Mouse (Mus musculus) brain, embryonic 18.5 days (tissue): Measurements from ENCODE around the gene Gm8947.
"Not testable (repeated sequence)": the region's sequence is repeated elsewhere in the genome, so short reads cannot be mapped to it uniquely, and the experiment has no call there.

Experiments used
- DNase-seq: peaks from one replicate; pipeline ENCODE4 v3.0.0-alpha.2; 2012; ENCODE audit warnings: low read depth, low spot score

Gm8947 gene

DNA sequence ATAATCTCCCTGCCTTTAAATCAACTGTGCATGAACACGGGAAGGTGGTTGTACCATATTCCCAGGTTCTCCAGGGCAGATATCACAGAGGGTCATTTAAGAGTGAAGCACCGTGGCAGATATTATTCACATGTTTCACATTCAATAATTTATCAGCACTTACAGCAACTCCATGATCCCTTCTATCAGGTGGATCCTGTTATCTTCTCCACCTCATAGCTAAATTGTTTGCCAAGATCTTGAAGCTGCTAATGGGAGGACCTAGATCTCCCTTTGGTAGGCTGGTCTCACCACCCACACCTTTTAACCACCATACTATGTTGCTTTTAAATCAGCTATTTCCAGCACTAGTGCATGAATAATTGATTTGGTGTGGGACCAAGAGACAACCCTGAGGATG lies 12.0 kb upstream of the Gm8947 start:
- no peak for DNase-seq

DNA sequence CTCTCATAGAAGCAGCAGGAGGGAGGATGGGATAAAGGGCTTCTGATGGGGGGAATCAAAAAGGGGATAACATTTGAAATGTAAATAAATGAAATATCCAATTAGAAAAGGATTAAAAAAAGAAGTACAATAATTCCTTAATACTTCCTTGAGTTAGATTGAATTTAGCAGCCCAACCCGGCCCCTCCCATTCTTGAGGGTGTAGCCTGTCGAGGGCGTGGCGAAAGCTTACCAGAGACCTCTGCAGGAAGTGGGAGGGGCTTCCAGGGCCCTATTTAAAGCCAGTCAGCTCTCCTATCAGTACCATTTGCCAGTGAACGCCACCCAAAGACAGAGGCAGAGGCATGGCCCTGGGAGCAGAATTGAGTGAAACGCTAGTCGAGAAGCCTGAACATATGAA lies 9.9 kb upstream of the Gm8947 start, which contains the start of gene Gm47985:
TSS of gene Gm47985 (plus strand) at position 272 of the 400 bp plus-strand sequence.
- DNase-seq: not testable (repeated sequence)

- DNase-seq: not testable (repeated sequence)
Observed at GRCm38 (mm10) chr1:151186186-151186585, 6.0 kb upstream of the Gm8947 start.

GRCm38 (mm10) chr1:151186879-151187424 lies 5.2 kb upstream of the Gm8947 start:
- not testable (repeated sequence) for DNase-seq

- no peak for DNase-seq
Observed at GRCm38 (mm10) chr1:151188469-151188868, 3.7 kb upstream of the Gm8947 start.

GRCm38 (mm10) chr1:151192739-151193138 lies 563 bp downstream of the Gm8947 start:
- not testable (repeated sequence) for DNase-seq

DNA sequence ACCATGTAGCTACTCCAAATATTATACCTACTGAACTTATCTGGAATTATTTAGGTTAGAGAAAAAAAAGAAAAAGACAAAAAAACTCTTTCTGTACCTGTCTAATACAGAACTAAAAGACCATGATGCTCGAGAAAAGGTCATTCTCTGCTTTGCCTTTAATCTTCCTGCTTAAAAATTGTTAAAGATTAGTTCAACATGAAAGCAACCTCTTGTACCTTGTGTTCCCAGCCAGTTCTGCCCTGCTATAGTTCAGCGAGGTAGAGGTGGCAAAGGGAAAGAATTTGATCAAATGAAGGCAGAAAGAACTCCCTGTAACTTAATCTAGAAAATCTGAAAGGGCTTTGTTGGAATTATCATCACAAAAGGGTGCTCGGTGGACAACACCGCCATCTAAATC lies 3.8 kb downstream of the Gm8947 start:
- DNase-seq: not testable (repeated sequence)

DNA sequence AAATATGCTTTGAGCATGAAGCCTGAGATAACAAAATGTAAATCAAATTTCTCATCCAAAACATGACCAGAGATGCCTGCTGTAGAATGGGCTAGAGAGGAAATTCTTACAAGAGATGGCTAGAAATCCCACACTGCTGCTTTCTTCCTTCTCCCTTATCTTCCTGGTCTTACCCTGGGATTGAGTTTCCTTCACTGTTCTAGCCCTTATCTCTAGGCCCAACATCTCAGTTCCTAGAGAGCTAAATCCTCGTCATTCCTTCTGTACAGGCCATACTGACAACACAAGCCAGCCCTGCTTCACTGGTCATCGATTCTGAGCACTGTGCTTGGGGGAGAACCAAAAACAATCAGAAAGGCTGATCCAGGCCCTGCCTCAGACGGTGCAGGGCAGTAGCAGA lies 4.5 kb downstream of the Gm8947 start:
- DNase-seq: not testable (repeated sequence)

- DNase-seq: not testable (repeated sequence)
Observed at GRCm38 (mm10) chr1:151198120-151198519, 5.9 kb downstream of the Gm8947 start, which contains the start of gene Gm47995. Gm47995 (plus strand) TSS chr1:151198448.

GRCm38 (mm10) chr1:151200620-151201019 lies 8.4 kb downstream of the Gm8947 start:
- DNase-seq: not testable (repeated sequence)

DNA sequence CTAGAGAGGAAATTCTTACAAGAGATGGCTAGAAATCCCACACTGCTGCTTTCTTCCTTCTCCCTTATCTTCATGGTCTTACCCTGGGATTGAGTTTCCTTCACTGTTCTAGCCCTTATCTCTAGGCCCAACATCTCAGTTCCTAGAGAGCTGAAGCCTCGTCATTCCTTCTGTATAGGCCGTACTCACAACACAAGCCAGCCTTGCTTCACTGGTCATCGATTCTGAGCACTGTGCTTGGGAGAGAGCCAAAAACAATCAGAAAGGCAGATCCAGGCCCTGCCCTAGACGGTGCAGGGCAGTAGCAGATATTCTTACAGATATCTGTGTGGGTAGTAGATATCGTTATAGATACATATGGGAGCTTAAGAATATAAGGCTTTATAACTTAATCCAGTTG lies 10.6 kb downstream of the Gm8947 start:
- not testable (repeated sequence) for DNase-seq

DNA sequence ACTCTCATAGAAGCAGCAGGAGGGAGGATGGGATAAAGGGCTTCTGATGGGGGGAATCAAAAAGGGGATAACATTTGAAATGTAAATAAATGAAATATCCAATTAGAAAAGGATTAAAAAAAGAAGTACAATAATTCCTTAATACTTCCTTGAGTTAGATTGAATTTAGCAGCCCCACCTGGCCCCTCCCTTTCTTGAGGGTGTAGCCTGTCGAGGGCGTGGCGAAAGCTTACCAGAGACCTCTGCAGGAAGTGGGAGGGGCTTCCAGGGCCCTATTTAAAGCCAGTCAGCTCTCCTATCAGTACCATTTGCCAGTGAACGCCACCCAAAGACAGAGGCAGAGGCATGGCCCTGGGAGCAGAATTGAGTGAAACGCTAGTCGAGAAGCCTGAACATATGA lies 11.6 kb downstream of the Gm8947 start, which contains the start of gene 3110040M04Rik:
TSS of gene 3110040M04Rik (plus strand) at position 304 of the 400 bp plus-strand sequence.
- DNase-seq: not testable (repeated sequence)

GRCm38 (mm10) chr1:151208493-151208892 lies 16.3 kb downstream of the Gm8947 start:
- DNase-seq: not testable (repeated sequence)

DNA sequence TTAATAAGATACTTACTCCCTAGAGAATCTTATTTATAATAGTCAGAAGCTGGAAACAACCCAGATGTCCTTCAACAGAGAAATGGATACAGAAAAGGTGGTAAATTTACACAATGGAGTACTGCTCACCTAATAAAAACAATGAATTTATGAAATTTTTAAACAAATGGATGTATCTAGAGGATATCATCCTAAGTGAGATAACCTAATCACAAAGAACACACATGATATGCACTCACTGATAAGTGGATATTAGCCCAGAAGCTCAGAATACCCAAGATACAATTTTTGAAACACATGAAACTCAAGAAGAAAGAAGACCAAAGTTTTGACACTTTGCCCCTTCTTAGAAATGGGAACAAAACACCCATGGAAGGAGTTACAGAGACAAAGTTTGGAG lies 16.8 kb downstream of the Gm8947 start:
- DNase-seq: not testable (repeated sequence)

- DNase-seq: not testable (repeated sequence)
Observed at GRCm38 (mm10) chr1:151209824-151210355, 17.7 kb downstream of the Gm8947 start, which contains the start of gene Gm47996. Gm47996 (plus strand) TSS chr1:151210131.

DNA sequence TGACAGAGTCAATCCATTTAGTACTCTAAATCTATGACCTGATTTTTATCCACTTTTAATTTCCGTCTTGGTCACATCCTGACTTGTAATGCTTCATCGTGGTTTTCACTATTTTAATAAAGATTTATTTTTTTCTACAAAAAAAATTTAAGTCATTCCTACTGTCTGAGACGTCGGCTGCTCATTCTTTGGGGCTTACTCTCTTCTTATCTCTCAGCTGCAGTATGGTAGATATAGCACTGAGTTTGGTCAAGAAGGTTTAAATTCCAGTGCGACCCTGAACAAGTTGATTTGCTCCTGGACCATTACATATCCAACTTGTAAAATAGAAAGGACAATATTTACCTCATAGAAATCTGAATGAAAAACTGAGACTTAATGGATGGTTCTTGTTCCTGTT lies 19.5 kb downstream of the Gm8947 start:
- not testable (repeated sequence) for DNase-seq

GRCm38 (mm10) chr1:151214862-151215261 lies 22.7 kb downstream of the Gm8947 start:
- DNase-seq: no peak

DNA sequence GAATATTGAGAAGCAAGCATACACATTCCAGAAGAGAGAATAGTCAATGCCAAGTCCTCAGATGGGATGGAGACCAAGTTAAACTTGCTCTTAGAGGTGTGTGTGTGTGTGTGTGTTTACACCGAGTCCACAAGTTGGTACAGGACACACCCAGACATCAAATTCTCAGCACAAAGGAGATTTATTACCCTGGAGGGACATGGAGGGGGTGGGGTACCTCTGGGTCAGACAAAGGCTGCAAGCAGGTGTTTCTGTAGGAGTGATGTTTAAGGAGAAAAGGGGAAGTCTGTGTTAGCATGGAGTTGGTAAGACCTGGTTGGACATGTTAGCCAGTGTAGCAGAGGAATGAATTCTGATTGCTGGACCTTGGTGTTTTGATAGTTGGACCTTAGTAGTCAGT lies 23.8 kb downstream of the Gm8947 start:
- no peak for DNase-seq

DNA sequence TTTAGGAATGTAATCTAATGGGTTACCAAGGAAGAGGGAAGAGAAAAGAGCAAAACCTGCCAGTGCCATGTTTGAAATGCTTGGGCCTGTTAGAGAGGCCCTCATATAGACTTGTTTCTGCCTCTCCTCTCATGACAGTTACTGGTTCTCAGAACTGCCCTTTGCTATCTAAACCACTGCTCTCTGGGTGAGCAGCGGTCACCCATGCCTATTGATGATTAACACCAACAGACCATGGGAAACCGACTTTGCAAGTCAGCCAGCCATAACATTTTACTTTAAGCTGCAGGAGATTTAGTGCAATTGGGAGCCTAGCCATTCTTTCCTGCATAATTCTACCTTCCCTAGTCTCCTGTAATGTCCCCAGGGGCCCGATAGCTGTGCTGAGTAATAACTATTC lies 24.2 kb downstream of the Gm8947 start:
- DNase-seq: no peak

DNA sequence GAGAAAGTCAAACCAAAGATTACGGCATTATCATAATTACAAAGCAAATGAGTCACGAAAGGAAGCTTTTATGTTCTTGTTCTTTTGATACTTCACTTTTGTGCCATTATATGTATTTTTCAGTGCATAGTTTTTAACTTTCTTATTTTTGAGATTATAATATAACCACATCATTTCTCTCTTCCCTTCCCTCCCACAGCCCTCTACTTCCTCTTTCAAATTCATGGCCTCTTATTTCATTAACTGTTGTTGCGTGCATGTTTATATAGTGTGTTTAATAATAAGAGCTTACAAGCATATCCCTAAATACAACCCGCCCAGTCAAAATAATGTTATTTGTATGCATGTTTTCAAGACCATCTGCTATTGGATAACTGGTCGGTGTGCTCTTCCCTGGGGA lies 26.9 kb downstream of the Gm8947 start:
- DNase-seq: no peak

DNA sequence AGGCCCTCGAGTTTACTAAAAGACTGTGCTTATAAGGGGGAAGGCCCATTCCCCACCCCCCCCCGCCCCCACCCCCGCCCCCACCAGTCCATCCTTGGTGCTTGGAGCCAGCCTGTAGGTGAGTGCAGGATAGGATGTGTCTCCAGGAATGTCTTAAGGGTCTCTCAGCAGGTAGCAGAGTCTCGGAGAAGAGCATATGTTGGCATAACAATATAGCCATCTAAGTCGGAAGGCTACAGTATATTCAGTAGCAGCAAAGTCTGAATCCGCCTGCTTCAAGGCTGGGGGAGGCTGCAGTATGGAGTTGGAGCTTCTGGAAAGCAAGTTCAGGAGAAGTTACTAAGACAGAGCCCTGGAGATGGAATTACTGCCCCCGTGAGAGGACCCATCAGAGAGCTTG lies 27.9 kb downstream of the Gm8947 start:
- DNase-seq: no peak

- no peak for DNase-seq
Observed at GRCm38 (mm10) chr1:151222561-151223267, 30.5 kb downstream of the Gm8947 start.

DNA sequence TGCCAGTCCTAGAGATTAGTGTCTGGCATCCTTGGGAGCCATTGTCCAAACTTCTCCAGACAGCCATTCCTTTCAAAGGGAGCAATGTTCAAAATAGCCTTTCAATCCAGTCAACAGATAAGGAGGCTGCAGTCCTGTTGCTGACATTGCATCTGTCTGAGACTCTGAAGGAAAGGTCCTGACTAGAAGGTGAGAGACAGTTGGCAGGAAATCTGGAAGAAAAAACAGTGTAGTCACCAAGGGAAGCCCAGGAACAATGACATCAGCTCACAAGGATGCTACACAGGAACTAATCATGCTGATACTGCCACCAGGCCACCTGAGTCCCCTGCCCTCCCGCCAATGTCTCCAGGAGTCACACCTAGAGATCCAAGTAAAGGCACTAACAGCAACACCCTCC lies 31.2 kb downstream of the Gm8947 start:
- no peak for DNase-seq
